Mouse (Mus musculus) stomach, embryonic 14.5 days (tissue): Measurements from ENCODE around the gene Mum1l1. TPM values are rescaled to one million over a fixed set of nuclear protein-coding genes. Genes with fewer than 3 reads are reported as not detected.
A peak's percentile ranks its signal among the peaks of the same experiment; 100 is the strongest.

Experiments
- ATAC-seq: fragments of 200-750 bp; cut with Nextera tagmentation; 2 replicates; pipeline ENCODE4 v1.8.0; 2017; ENCODE audit warnings: low read depth, moderate TSS enrichment; ENCODE audit not compliant: insufficient number of reproducible peaks, insufficient read depth, low FRiP score
- H3K27ac ChIP-seq: fragments of 300-500 bp; sonication (generic); 2 replicates; pipeline ENCODE4 v1.5.1; 2014; ENCODE audit warnings: mild to moderate bottlenecking, low read length, moderate library complexity, mixed read lengths
- H3K27me3 ChIP-seq: fragments of 300-500 bp; sonication (generic); 2 replicates; pipeline ENCODE4 v1.6.1; 2014; ENCODE audit warnings: low read length, control low read depth, mixed read lengths; ENCODE audit not compliant: control insufficient read depth, insufficient read depth
- H3K36me3 ChIP-seq: fragments of 300-500 bp; sonication (generic); 2 replicates; pipeline ENCODE4 v1.6.1; 2014; ENCODE audit warnings: mild to moderate bottlenecking, control low read depth, low read length, moderate library complexity, mixed read lengths; ENCODE audit not compliant: control insufficient read depth, insufficient read depth
- H3K4me1 ChIP-seq: fragments of 300-500 bp; sonication (generic); 2 replicates; pipeline ENCODE4 v1.6.1; 2014; ENCODE audit warnings: low read length, control low read depth, mixed read lengths; ENCODE audit not compliant: control insufficient read depth, insufficient read depth
- H3K4me2 ChIP-seq: fragments of 300-500 bp; sonication (generic); replicated peaks from 2 replicates; pipeline ENCODE4 v1.6.1; 2014; ENCODE audit warnings: low read depth, low read length, control low read depth
- H3K4me3 ChIP-seq: fragments of 300-500 bp; sonication (generic); 2 replicates; pipeline ENCODE4 v1.5.1; 2014; ENCODE audit warnings: low read depth, low read length, control low read depth
- H3K9ac ChIP-seq: fragments of 300-500 bp; sonication (generic); replicated peaks from 2 replicates; pipeline ENCODE4 v1.6.1; 2014; ENCODE audit warnings: low read depth, mild to moderate bottlenecking, control low read depth, low read length, moderate library complexity, mixed read lengths
- H3K9me3 ChIP-seq: fragments of 300-500 bp; sonication (generic); 2 replicates; pipeline ENCODE4 v1.6.1; 2016; ENCODE audit warnings: low read depth, low read length, control low read depth; ENCODE audit not compliant: control insufficient read depth
- WGBS: fragments of 180-500 bp; shearing (Covaris S2); extraction: QIAGEN DNeasy Blood & Tissue Kit; methylation state at CpG from one replicate; pipeline ENCODE4 v1.1.7; 2014; 5-methylcytosine and 5-hydroxymethylcytosine counted together
- polyA plus RNA-seq: library from polyadenylated mRNA; unstranded; fragments of >200 nt; fragmentation: Nextera tagmentation; extraction: Ambion mirVana; gene quantifications from 2 replicates; pipeline ENCODE4 v1.2.1, GENCODE M21; 2014

The Mum1l1 gene
- polyA plus RNA-seq, 1 experiment from 2014 or later, result 28.8 TPM

GRCm38 (mm10) chrX:139217776-139218175 lies 7.9 kb downstream of the Mum1l1 start:
- Histone ChIP-seq H3K4me3 (peak overlapping the region; percentile 28; the same call in 1 of the 2 replicates), H3K27ac (no peak overlapping the region)
- no peak for ATAC-seq

GRCm38 (mm10) chrX:139219017-139219416 lies 9.2 kb downstream of the Mum1l1 start:
- no peaks in the 10 kb centered on the region for H3K36me3 ChIP-seq
- no peak overlapping the region for H3K9ac ChIP-seq
- no peak for ATAC-seq
- H3K4me1 ChIP-seq, result no peaks in the 10 kb centered on the region
- no peak overlapping the region for H3K4me3 ChIP-seq
- no peak overlapping the region for H3K27ac ChIP-seq
- no peaks in the 10 kb centered on the region for H3K9me3 ChIP-seq
- H3K4me2 ChIP-seq, result no peak overlapping the region
- 35% methylated on average over 2 of the region's 2 CpGs for WGBS
- H3K27me3 ChIP-seq, result no peaks in the 10 kb centered on the region

More at GRCm38 (mm10) chrX:139217776-139218175, 7.9 kb downstream of the Mum1l1 start:
- peak overlapping the region; percentile 34 for H3K4me2 ChIP-seq
- H3K9me3 ChIP-seq, result no peaks in the 10 kb centered on the region
- H3K36me3 ChIP-seq, result no peaks in the 10 kb centered on the region
- no peaks in the 10 kb centered on the region for H3K27me3 ChIP-seq
- H3K9ac ChIP-seq, result no peak overlapping the region
- H3K4me1 ChIP-seq, result no peaks in the 10 kb centered on the region
- WGBS, result 56% methylated on average over 10 of the region's 10 CpGs

GRCm38 (mm10) chrX:139220830-139221229 lies 11.0 kb downstream of the Mum1l1 start:
- Histone ChIP-seq H3K4me2 (no peak overlapping the region), H3K4me1 (no peaks in the 10 kb centered on the region), H3K4me3 (no peak overlapping the region), H3K36me3 (no peaks in the 10 kb centered on the region), H3K9ac (no peak overlapping the region), H3K27ac (no peak overlapping the region), H3K27me3 (no peaks in the 10 kb centered on the region), H3K9me3 (no peaks in the 10 kb centered on the region)
- 61% methylated on average over 4 of the region's 4 CpGs for WGBS
- no peak for ATAC-seq

- Histone ChIP-seq H3K9me3 (no peaks in the 10 kb centered on the region), H3K36me3 (no peaks in the 10 kb centered on the region), H3K4me1 (no peaks in the 10 kb centered on the region), H3K4me2 (no peak overlapping the region), H3K9ac (no peak overlapping the region), H3K27me3 (no peaks in the 10 kb centered on the region), H3K4me3 (no peak overlapping the region), H3K27ac (no peak overlapping the region)
- 69% methylated on average over 3 of the region's 3 CpGs for WGBS
- ATAC-seq, result no peak
Observed at GRCm38 (mm10) chrX:139221893-139222292, 12.1 kb downstream of the Mum1l1 start.

- H3K9me3 ChIP-seq, result no peaks in the 10 kb centered on the region
- no peak overlapping the region for H3K4me2 ChIP-seq
- H3K27me3 ChIP-seq, result no peaks in the 10 kb centered on the region
- H3K4me1 ChIP-seq, result no peaks in the 10 kb centered on the region
- H3K9ac ChIP-seq, result no peak overlapping the region
- 40% methylated on average over 9 of the region's 9 CpGs for WGBS
- no peak overlapping the region for H3K27ac ChIP-seq
- H3K36me3 ChIP-seq, result no peaks in the 10 kb centered on the region; the same call in 1 of the 2 replicates
- no peak overlapping the region for H3K4me3 ChIP-seq
- peak; percentile 75; the same call in 1 of the 2 replicates for ATAC-seq
Observed at GRCm38 (mm10) chrX:139231143-139231542, 21.3 kb downstream of the Mum1l1 start.

- no peaks in the 10 kb centered on the region for H3K4me1 ChIP-seq
- no peak for ATAC-seq
- no peak overlapping the region for H3K4me3 ChIP-seq
- no peak overlapping the region for H3K27ac ChIP-seq
- H3K9ac ChIP-seq, result no peak overlapping the region
- no peaks in the 10 kb centered on the region for H3K36me3 ChIP-seq
- 81% methylated on average over 3 of the region's 3 CpGs for WGBS
- no peak overlapping the region for H3K4me2 ChIP-seq
- no peaks in the 10 kb centered on the region for H3K27me3 ChIP-seq
- no peaks in the 10 kb centered on the region for H3K9me3 ChIP-seq
Observed at GRCm38 (mm10) chrX:139247294-139247693, 37.5 kb downstream of the Mum1l1 start.

- no peaks in the 10 kb centered on the region for H3K4me1 ChIP-seq
- H3K27me3 ChIP-seq, result no peaks in the 10 kb centered on the region
- H3K4me2 ChIP-seq, result no peak overlapping the region
- H3K4me3 ChIP-seq, result no peak overlapping the region
- no peak overlapping the region for H3K9ac ChIP-seq
- ATAC-seq, result no peak
- H3K36me3 ChIP-seq, result no peaks in the 10 kb centered on the region
- 88% methylated on average over 10 of the region's 10 CpGs for WGBS
- H3K27ac ChIP-seq, result no peak overlapping the region
- H3K9me3 ChIP-seq, result no peaks in the 10 kb centered on the region
Observed at GRCm38 (mm10) chrX:139257072-139257471, 47.2 kb downstream of the Mum1l1 start.

- Histone ChIP-seq H3K9ac (no peak overlapping the region), H3K4me2 (no peak overlapping the region), H3K36me3 (no peaks in the 10 kb centered on the region), H3K4me1 (no peaks in the 10 kb centered on the region), H3K27ac (no peak overlapping the region), H3K9me3 (no peaks in the 10 kb centered on the region), H3K4me3 (no peak overlapping the region), H3K27me3 (no peaks in the 10 kb centered on the region)
- no peak for ATAC-seq
- 92% methylated on average over 4 of the region's 4 CpGs for WGBS
Observed at GRCm38 (mm10) chrX:139281966-139282365, 72.1 kb downstream of the Mum1l1 start.
